Mouse (Mus musculus): Measurements from ENCODE around the gene Rbm4. TPM values are rescaled to one million over a fixed set of nuclear protein-coding genes. Genes with fewer than 3 reads are reported as not detected.
"Not testable (repeated sequence)": the region's sequence is repeated elsewhere in the genome, so short reads cannot be mapped to it uniquely, and the experiment has no call there.

Rbm4 gene
- polyA plus RNA-seq, 1 experiment, result 72.7 TPM

DNA sequence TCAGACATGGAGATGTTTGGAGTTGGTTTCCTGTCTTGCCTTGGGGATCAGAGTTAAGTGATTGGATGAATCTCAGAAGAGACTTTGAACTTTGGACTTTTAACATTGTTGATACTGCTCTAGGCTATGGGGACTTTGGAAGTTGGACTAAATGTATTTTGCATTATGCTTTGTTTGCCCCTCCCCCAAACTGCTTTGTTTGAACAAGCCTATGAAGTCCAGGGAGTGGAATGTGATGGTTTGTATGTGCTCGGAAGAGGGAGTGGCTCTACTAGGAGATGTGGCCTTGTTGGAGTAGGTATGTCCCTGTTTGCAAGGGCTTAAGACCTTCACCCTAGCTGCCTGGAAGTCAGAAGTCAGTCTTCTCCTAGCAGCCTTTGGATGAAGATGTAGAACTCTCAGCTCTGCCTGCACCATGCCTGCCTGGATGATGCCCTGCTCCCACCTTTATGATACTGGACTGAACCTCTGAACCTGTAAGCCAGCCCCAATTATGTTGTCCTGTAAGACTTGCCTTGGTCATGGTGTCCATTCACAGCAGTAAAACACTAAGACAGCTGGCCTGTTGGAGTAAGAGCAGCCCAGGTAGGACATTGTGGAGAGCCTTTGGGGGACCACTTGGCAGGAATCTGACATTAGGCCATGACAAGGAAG, 23.6 kb upstream of the Rbm4 start:
- H3K27me3 ChIP-seq (ENCODE audit: control insufficient read depth, insufficient read depth, low read length, poor library complexity, severe bottlenecking), result no peaks in the 10 kb centered on the region
- H3K9me3 ChIP-seq (replicated peaks; ENCODE audit: control insufficient read depth, insufficient read depth, low read length, poor library complexity, severe bottlenecking), result no peaks in the 10 kb centered on the region
- H3K36me3 ChIP-seq (ENCODE audit: control insufficient read depth, insufficient read depth, low read length, poor library complexity, severe bottlenecking), result no peaks in the 10 kb centered on the region
- no peak overlapping the region for H3K27ac ChIP-seq (ENCODE audit: insufficient read depth, low read length)
- H3K4me1 ChIP-seq (ENCODE audit: control insufficient read depth, insufficient read depth, low read length), result peaks cover 2% of the 10 kb centered on the region
- no peak overlapping the region for H3K9ac ChIP-seq (ENCODE audit: low read depth, poor library complexity, severe bottlenecking)
- TF ChIP-seq EP300 (IDR thresholded peaks at IDR 0.05; ENCODE audit: insufficient read depth, low read depth, low read length) (no peak), POLR2A (IDR thresholded peaks at IDR 0.05; ENCODE audit: insufficient read depth, low read length) (no peak), CTCF (IDR thresholded peaks at IDR 0.05; ENCODE audit: low read depth, low read length) (no peak)
- H3K4me3 ChIP-seq (ENCODE audit: low read depth, low read length), result no peak overlapping the region

DNA sequence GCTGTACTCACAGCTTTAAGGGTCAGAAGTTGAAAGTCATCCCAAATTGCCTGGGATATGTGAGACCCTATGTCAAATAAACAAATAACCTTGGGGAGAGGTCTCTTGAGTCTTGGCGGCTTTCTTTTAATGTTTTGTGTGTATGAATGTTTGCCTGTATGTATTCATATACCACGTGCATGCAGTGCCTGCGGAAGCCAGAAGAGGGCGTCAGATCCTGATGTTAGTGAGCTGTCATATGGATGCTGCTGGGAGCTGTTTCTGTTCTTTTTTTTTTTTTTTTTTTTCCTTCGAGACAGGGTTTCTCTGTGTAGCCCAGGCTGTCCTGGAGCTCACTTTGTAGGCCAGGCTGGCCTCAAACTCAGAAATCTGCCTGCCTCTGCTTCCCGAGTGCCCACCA, 19.3 kb upstream of the Rbm4 start:
- H3K9ac ChIP-seq (ENCODE audit: low read depth, poor library complexity, severe bottlenecking), result no peak overlapping the region
- no peaks in the 10 kb centered on the region for H3K36me3 ChIP-seq (ENCODE audit: control insufficient read depth, insufficient read depth, low read length, poor library complexity, severe bottlenecking)
- H3K27ac ChIP-seq (ENCODE audit: insufficient read depth, low read length), result no peak overlapping the region
- peaks cover 2% of the 10 kb centered on the region for H3K4me1 ChIP-seq (ENCODE audit: control insufficient read depth, insufficient read depth, low read length)
- H3K4me3 ChIP-seq (ENCODE audit: low read depth, low read length), result no peak overlapping the region
- no peaks in the 10 kb centered on the region for H3K9me3 ChIP-seq (replicated peaks; ENCODE audit: control insufficient read depth, insufficient read depth, low read length, poor library complexity, severe bottlenecking)
- peak; percentile 70 for TF ChIP-seq CTCF (IDR thresholded peaks at IDR 0.05; ENCODE audit: low read depth, low read length)
- TF ChIP-seq EP300 (IDR thresholded peaks at IDR 0.05; ENCODE audit: insufficient read depth, low read depth, low read length), result no peak
- no peaks in the 10 kb centered on the region for H3K27me3 ChIP-seq (ENCODE audit: control insufficient read depth, insufficient read depth, low read length, poor library complexity, severe bottlenecking)

DNA sequence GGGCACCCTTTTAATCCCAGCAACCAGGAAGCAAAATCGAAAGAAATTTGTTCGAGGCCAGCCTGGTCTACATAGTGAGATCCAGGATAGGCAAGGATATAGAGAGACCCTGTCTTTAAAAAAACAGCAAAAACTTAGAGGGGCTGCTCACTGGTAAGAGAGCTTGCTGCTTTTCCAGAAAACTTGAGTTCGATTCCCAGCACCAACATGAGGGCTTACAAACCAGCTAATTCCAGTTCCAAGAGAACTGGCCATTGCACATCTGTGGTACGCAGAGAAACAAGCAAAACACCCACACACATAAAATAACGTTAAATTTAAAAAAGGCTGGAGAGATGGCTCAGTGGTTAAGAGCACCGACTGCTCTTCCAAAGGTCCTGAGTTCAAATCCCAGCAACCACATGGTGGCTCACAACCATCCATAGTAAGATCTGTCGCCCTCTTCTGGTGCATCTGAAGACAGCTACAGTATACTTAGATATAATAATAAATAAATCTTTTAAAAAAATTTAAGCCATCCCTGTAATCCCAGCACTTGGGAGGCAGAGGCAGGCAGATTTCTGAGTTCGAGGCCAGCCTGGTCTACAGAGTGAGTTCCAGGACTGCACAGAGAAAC, 18.7 kb upstream of the Rbm4 start:
- H3K27me3 ChIP-seq (ENCODE audit: control insufficient read depth, insufficient read depth, low read length, poor library complexity, severe bottlenecking); H3K36me3 ChIP-seq (ENCODE audit: control insufficient read depth, insufficient read depth, low read length, poor library complexity, severe bottlenecking); H3K4me1 ChIP-seq (ENCODE audit: control insufficient read depth, insufficient read depth, low read length); H3K9me3 ChIP-seq (replicated peaks; ENCODE audit: control insufficient read depth, insufficient read depth, low read length, poor library complexity, severe bottlenecking): not testable (repeated sequence)
- Histone ChIP-seq H3K4me3 (ENCODE audit: low read depth, low read length) (peak overlapping the region; percentile 89; the same call in 1 of the 2 replicates), H3K27ac (ENCODE audit: insufficient read depth, low read length) (peak overlapping the region; percentile 85), H3K9ac (ENCODE audit: low read depth, poor library complexity, severe bottlenecking) (peak overlapping the region; percentile 84)

DNA sequence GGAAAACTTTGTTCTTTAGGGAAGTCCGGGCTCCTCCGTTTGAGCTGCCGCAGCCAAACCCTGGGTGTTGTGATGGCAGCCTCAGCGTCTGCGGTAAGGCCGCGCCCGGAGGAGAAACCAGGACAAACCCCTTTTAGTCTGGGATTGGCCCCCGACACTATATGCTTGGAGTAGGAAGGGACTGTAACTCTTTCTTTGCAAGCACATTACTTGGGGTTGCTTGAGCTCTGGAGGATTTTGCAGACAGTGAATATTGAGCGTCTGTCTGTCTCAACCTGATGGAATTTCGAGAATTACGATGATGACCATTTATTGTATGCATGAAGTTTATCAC, 18.2 kb upstream of the Rbm4 start:
- peak overlapping the region; percentile 84 for H3K9ac ChIP-seq (ENCODE audit: low read depth, poor library complexity, severe bottlenecking)
- peak overlapping the region; percentile 85 for H3K27ac ChIP-seq (ENCODE audit: insufficient read depth, low read length)
- no peaks in the 10 kb centered on the region for H3K27me3 ChIP-seq (ENCODE audit: control insufficient read depth, insufficient read depth, low read length, poor library complexity, severe bottlenecking)
- TF ChIP-seq EP300 (IDR thresholded peaks at IDR 0.05; ENCODE audit: insufficient read depth, low read depth, low read length), result no peak
- TF ChIP-seq CTCF (IDR thresholded peaks at IDR 0.05; ENCODE audit: low read depth, low read length), result no peak
- no peak for TF ChIP-seq POLR2A (IDR thresholded peaks at IDR 0.05; ENCODE audit: insufficient read depth, low read length)
- H3K4me1 ChIP-seq (ENCODE audit: control insufficient read depth, insufficient read depth, low read length), result no peaks in the 10 kb centered on the region
- H3K36me3 ChIP-seq (ENCODE audit: control insufficient read depth, insufficient read depth, low read length, poor library complexity, severe bottlenecking), result no peaks in the 10 kb centered on the region
- H3K9me3 ChIP-seq (replicated peaks; ENCODE audit: control insufficient read depth, insufficient read depth, low read length, poor library complexity, severe bottlenecking), result no peaks in the 10 kb centered on the region
- H3K4me3 ChIP-seq (ENCODE audit: low read depth, low read length), result peak overlapping the region; percentile 89

DNA sequence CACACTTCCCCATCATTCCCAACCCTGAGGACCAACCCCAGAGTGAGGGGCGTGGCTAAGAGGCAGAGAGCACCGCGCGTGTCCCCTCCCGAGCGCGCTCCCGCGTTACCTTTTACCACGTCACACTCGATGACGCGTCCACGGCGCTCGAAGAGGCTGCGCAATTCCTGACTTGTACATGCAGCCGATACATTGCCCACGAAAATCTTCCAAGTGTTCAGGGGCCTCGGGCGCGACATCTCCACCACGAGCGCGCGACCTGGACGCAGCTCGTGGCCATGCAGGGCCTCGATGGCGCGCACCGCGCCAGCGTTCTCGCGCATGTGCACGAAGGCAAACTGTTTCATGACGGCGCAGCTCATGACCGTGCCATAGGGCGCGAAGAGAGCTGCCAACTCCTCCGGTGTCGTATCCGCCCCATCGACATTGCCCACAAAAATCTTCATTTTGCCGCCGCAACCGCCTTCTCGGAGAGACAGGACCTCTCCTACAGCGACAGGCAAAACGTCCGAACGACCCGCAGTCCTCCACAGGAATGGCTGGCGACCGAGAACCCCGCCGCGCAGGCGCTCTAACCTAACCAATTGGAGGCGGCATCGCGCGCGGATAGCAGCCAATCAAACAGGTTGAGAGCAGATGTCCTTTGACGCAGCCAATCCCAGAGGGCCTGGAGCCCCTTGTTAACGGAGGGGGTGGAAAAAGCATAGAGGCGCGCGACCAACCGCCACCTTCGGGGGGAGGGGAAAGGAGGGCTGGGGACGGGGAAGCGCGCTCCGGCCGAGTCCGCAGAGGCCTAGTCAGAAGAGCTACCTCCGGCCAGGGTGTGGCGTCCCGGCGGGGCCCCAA, 17.6 kb upstream of the Rbm4 start, which contains the start of the genes Gm21992 and Rbm14:
Gene Gm21992, minus strand, starts transcription at position 550 of the 846 bp plus-strand sequence.
Gene Rbm14, minus strand, starts transcription at position 572 of the 846 bp plus-strand sequence.
- TF ChIP-seq EP300 (IDR thresholded peaks at IDR 0.05; ENCODE audit: insufficient read depth, low read depth, low read length) (0 out of 2 replicates have a peak, but pooled peaks have one; percentile 55), CTCF (IDR thresholded peaks at IDR 0.05; ENCODE audit: low read depth, low read length) (no peak), POLR2A (IDR thresholded peaks at IDR 0.05; ENCODE audit: insufficient read depth, low read length) (peak; percentile 85)
- no peaks in the 10 kb centered on the region for H3K9me3 ChIP-seq (replicated peaks; ENCODE audit: control insufficient read depth, insufficient read depth, low read length, poor library complexity, severe bottlenecking)
- peak within 1 kb of the TSS; percentile 89 for H3K4me3 ChIP-seq (ENCODE audit: low read depth, low read length)
- H3K36me3 ChIP-seq (ENCODE audit: control insufficient read depth, insufficient read depth, low read length, poor library complexity, severe bottlenecking), result no peaks in the 10 kb centered on the region
- H3K4me1 ChIP-seq (ENCODE audit: control insufficient read depth, insufficient read depth, low read length), result no peaks in the 10 kb centered on the region
- H3K9ac ChIP-seq (ENCODE audit: low read depth, poor library complexity, severe bottlenecking), result peak within 1 kb of the TSS; percentile 84
- peak within 1 kb of the TSS; percentile 95 for H3K27ac ChIP-seq (ENCODE audit: insufficient read depth, low read length)
- no peaks in the 10 kb centered on the region for H3K27me3 ChIP-seq (ENCODE audit: control insufficient read depth, insufficient read depth, low read length, poor library complexity, severe bottlenecking)

DNA sequence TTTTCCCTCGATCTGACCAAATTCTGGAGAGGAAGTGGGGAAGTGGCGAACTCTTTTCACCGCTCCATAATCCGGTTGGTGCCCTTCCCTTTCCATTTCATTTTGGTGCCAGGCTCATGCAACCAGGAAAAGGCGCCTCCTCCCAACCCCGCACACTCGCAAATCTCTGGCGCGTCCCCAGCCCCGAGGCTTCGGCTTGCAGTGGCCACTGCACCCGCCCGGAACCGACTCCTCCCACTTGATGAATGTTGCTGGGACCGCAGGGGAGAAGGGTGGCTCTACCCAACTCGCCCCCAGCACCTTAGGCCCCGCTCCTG, 17.0 kb upstream of the Rbm4 start:
- Histone ChIP-seq H3K27me3 (ENCODE audit: control insufficient read depth, insufficient read depth, low read length, poor library complexity, severe bottlenecking) (no peaks in the 10 kb centered on the region), H3K9ac (ENCODE audit: low read depth, poor library complexity, severe bottlenecking) (peak overlapping the region; percentile 64), H3K9me3 (replicated peaks; ENCODE audit: control insufficient read depth, insufficient read depth, low read length, poor library complexity, severe bottlenecking) (no peaks in the 10 kb centered on the region), H3K36me3 (ENCODE audit: control insufficient read depth, insufficient read depth, low read length, poor library complexity, severe bottlenecking) (no peaks in the 10 kb centered on the region), H3K4me1 (ENCODE audit: control insufficient read depth, insufficient read depth, low read length) (no peaks in the 10 kb centered on the region), H3K27ac (ENCODE audit: insufficient read depth, low read length) (peak overlapping the region; percentile 95), H3K4me3 (ENCODE audit: low read depth, low read length) (peak overlapping the region; percentile 79)
- no peak for TF ChIP-seq EP300 (IDR thresholded peaks at IDR 0.05; ENCODE audit: insufficient read depth, low read depth, low read length)
- TF ChIP-seq POLR2A (IDR thresholded peaks at IDR 0.05; ENCODE audit: insufficient read depth, low read length), result no peak
- no peak for TF ChIP-seq CTCF (IDR thresholded peaks at IDR 0.05; ENCODE audit: low read depth, low read length)
